Mouse (Mus musculus) regulatory T cell (primary cell): ENCODE results near the gene Grin3a.
"Not testable (repeated sequence)": the region's sequence is repeated elsewhere in the genome, so short reads cannot be mapped to it uniquely, and the experiment has no call there.

ENCODE experiments used
- in situ Hi-C: fragments of 300-600 bp; cut with MboI, MseI; formaldehyde crosslinking; loops from one replicate; pipeline ENCODE4 v1.15.1; 2025; ENCODE audit warnings: high pct_unique_total_duplicates

Gene Grin3a

GRCm38 (mm10) chr4:49680171-49680875, 165.2 kb downstream of the Grin3a start:
- in situ Hi-C loops: no loop called here

GRCm38 (mm10) chr4:49676790-49677189, 168.8 kb downstream of the Grin3a start:
- in situ Hi-C loops: no loop called here

GRCm38 (mm10) chr4:49676071-49676470, 169.5 kb downstream of the Grin3a start:
- in situ Hi-C loops: no loop called here

- in situ Hi-C loops: no loop called here
Measured at GRCm38 (mm10) chr4:49664850-49665249, 180.7 kb downstream of the Grin3a start.

- in situ Hi-C loops: no loop called here
Measured at GRCm38 (mm10) chr4:49662231-49662630, 183.3 kb downstream of the Grin3a start.

GRCm38 (mm10) chr4:49661664-49662063, 183.9 kb downstream of the Grin3a start:
- in situ Hi-C loops: no loop called here

- in situ Hi-C loops: no loop called here
Measured at GRCm38 (mm10) chr4:49659421-49659820, 186.1 kb downstream of the Grin3a start.

- in situ Hi-C loops: loop anchor here (10.0 kb wide), 1 partner anchor 1185 kb away; no protein-coding TSS in a partner anchor
Measured at GRCm38 (mm10) chr4:49639913-49640312, 205.6 kb downstream of the Grin3a start.

GRCm38 (mm10) chr4:49637821-49638220, 207.7 kb downstream of the Grin3a start:
- in situ Hi-C loops: no loop called here

- in situ Hi-C loops: loop anchor here (5.0 kb wide), 1 partner anchor 110 kb away; the partner anchor contains the start of genes Mrpl50 and Zfp189
Measured at GRCm38 (mm10) chr4:49632139-49632481, 213.4 kb downstream of the Grin3a start.

GRCm38 (mm10) chr4:49631319-49632138, 214.0 kb downstream of the Grin3a start, which contains the start of gene Rnf20:
Gene Rnf20 (plus strand): TSS chr4:49632006.
- in situ Hi-C loops: loop anchor here (5.0 kb wide), 1 partner anchor 109 kb away; the partner anchor contains the start of genes Mrpl50 and Zfp189

- in situ Hi-C loops: loop anchor here (5.0 kb wide), 1 partner anchor 62 kb away; no protein-coding TSS in a partner anchor
Measured at GRCm38 (mm10) chr4:49628941-49629340, 216.6 kb downstream of the Grin3a start.

- in situ Hi-C loops: loop anchor here (5.0 kb wide), 1 partner anchor 60 kb away; no protein-coding TSS in a partner anchor
Measured at GRCm38 (mm10) chr4:49626973-49627372, 218.6 kb downstream of the Grin3a start.

- in situ Hi-C loops: loop anchor here (5.0 kb wide), 1 partner anchor 58 kb away; no protein-coding TSS in a partner anchor
Measured at GRCm38 (mm10) chr4:49624969-49625368, 220.6 kb downstream of the Grin3a start.

- in situ Hi-C loops: no loop called here
Measured at GRCm38 (mm10) chr4:49623916-49624315, 221.6 kb downstream of the Grin3a start.

- in situ Hi-C loops: no loop called here
Measured at GRCm38 (mm10) chr4:49622272-49622671, 223.3 kb downstream of the Grin3a start.

- in situ Hi-C loops: not testable (repeated sequence)
Measured at GRCm38 (mm10) chr4:49619861-49620260, 225.7 kb downstream of the Grin3a start.

- in situ Hi-C loops: no loop called here
Measured at GRCm38 (mm10) chr4:49616924-49617323, 228.6 kb downstream of the Grin3a start.
